Mouse (Mus musculus): ENCODE measurements around the gene Ccn2.
"Not testable (repeated sequence)": the region's sequence is repeated elsewhere in the genome, so short reads cannot be mapped to it uniquely, and the experiment has no call there.

Gene Ccn2

GRCm38 (mm10) chr10:24603035-24603434, 7.8 kb downstream of the Ccn2 start:
- DNase-seq (ENCODE audit: low spot score): no peak

GRCm38 (mm10) chr10:24603727-24604126, 8.5 kb downstream of the Ccn2 start:
- DNase-seq (ENCODE audit: low spot score): no peak

- DNase-seq (ENCODE audit: low spot score): no peak
Observed at GRCm38 (mm10) chr10:24609146-24609545, 13.9 kb downstream of the Ccn2 start.

- DNase-seq (ENCODE audit: low spot score): no peak
Observed at GRCm38 (mm10) chr10:24609766-24610165, 14.5 kb downstream of the Ccn2 start.

GRCm38 (mm10) chr10:24614726-24615125, 19.5 kb downstream of the Ccn2 start:
- DNase-seq (ENCODE audit: low spot score): no peak

- no peak for DNase-seq (ENCODE audit: low spot score)
Observed at GRCm38 (mm10) chr10:24615799-24616198, 20.6 kb downstream of the Ccn2 start.

- not testable (repeated sequence) for DNase-seq (ENCODE audit: low spot score)
Observed at GRCm38 (mm10) chr10:24616572-24616971, 21.3 kb downstream of the Ccn2 start.

GRCm38 (mm10) chr10:24621572-24621971, 26.3 kb downstream of the Ccn2 start:
- DNase-seq (ENCODE audit: low spot score): peak; percentile 68

GRCm38 (mm10) chr10:24622586-24622985, 27.3 kb downstream of the Ccn2 start:
- peak; percentile 73 for DNase-seq (ENCODE audit: low spot score)

GRCm38 (mm10) chr10:24625060-24625701, 29.9 kb downstream of the Ccn2 start:
- peak; percentile 87 for DNase-seq (ENCODE audit: low spot score)

- no peak for DNase-seq (ENCODE audit: low spot score)
Observed at GRCm38 (mm10) chr10:24627262-24627661, 32.0 kb downstream of the Ccn2 start.

- no peak for DNase-seq (ENCODE audit: low spot score)
Observed at GRCm38 (mm10) chr10:24628466-24628865, 33.2 kb downstream of the Ccn2 start.

- DNase-seq (ENCODE audit: low spot score): no peak
Observed at GRCm38 (mm10) chr10:24629086-24629720, 34.0 kb downstream of the Ccn2 start.

GRCm38 (mm10) chr10:24630469-24631081, 35.3 kb downstream of the Ccn2 start:
- DNase-seq (ENCODE audit: low spot score): peak; percentile 81

GRCm38 (mm10) chr10:24631122-24631521, 35.9 kb downstream of the Ccn2 start:
- DNase-seq (ENCODE audit: low spot score): no peak

- DNase-seq (ENCODE audit: low spot score): no peak
Observed at GRCm38 (mm10) chr10:24634288-24634687, 39.0 kb downstream of the Ccn2 start.

- DNase-seq (ENCODE audit: low spot score): no peak
Observed at GRCm38 (mm10) chr10:24635331-24635815, 40.1 kb downstream of the Ccn2 start.

- no peak for DNase-seq (ENCODE audit: low spot score)
Observed at GRCm38 (mm10) chr10:24635884-24636283, 40.6 kb downstream of the Ccn2 start.

GRCm38 (mm10) chr10:24636986-24637385, 41.7 kb downstream of the Ccn2 start:
- no peak for DNase-seq (ENCODE audit: low spot score)

GRCm38 (mm10) chr10:24638306-24639070, 43.2 kb downstream of the Ccn2 start:
- DNase-seq (ENCODE audit: low spot score): no peak

- no peak for DNase-seq (ENCODE audit: low spot score)
Observed at GRCm38 (mm10) chr10:24639596-24639995, 44.4 kb downstream of the Ccn2 start.

- DNase-seq (ENCODE audit: low spot score): no peak
Observed at GRCm38 (mm10) chr10:24640186-24640875, 45.1 kb downstream of the Ccn2 start.

All from urinary bladder, postnatal 25 days (tissue).